Mouse (Mus musculus) adrenal gland, adult 2 months (tissue): ENCODE data around the gene Atp4b. TPM values are rescaled to one million over a fixed set of nuclear protein-coding genes. Genes with fewer than 3 reads are reported as not detected.

Experiments
- polyA plus RNA-seq: library from polyadenylated mRNA; depleted of rRNA; stranded (reverse); fragments of >200 nt; gene quantifications from 2 replicates; pipeline ENCODE4 v1.2.3, GENCODE M21; 2012; rRNA removed
- total RNA-seq, 2 experiments: library from RNA; stranded (reverse); gene quantifications; 2 replicates each; pipeline ENCODE4 v1.2.3; 2021

Gene Atp4b
- total and polyA plus RNA-seq, 3 experiments, result 0.43 to 0.69 TPM; not detected in 1

Other genes with a start within 250 kb of the Atp4b start
- gene Lamp1, start 237.7 kb downstream of the Atp4b start, total RNA-seq, result 100 to 1,000 TPM; 476 to 520 TPM
- 336 and 366 TPM in 2 replicates for gene Lamp1, start 237.7 kb downstream of the Atp4b start, polyA plus RNA-seq
- 10 to 100 TPM; 10.8 to 16.4 TPM for gene Grtp1, start 196.2 kb downstream of the Atp4b start, total RNA-seq
- gene Grtp1, start 196.2 kb downstream of the Atp4b start, polyA plus RNA-seq, result 10.1 and 12.5 TPM in 2 replicates
- 1 to 10 TPM in 1 of 2 experiments, under 1 TPM in 1; 0.93 to 5.4 TPM for gene Adprhl1, start 142.7 kb downstream of the Atp4b start, total RNA-seq
- gene Adprhl1, start 142.7 kb downstream of the Atp4b start, polyA plus RNA-seq, result 0.38 and 2.0 TPM in 2 replicates
- 10 to 100 TPM; 28.3 to 36.2 TPM for gene Dcun1d2, start 108.7 kb downstream of the Atp4b start, total RNA-seq
- gene Dcun1d2, start 108.7 kb downstream of the Atp4b start, polyA plus RNA-seq, result 23.3 and 24.9 TPM in 2 replicates
- 10 to 100 TPM; 27.1 to 35.5 TPM for gene Tmco3, start 108.6 kb downstream of the Atp4b start, total RNA-seq
- 41.1 and 44.8 TPM in 2 replicates for gene Tmco3, start 108.6 kb downstream of the Atp4b start, polyA plus RNA-seq
- gene Tfdp1, start 58.1 kb downstream of the Atp4b start, total RNA-seq, result 10 to 100 TPM; 62.7 to 67.1 TPM
- 12.6 and 15.3 TPM in 2 replicates for gene Tfdp1, start 58.1 kb downstream of the Atp4b start, polyA plus RNA-seq
- not detected for gene Grk1, start 8.3 kb upstream of the Atp4b start, total RNA-seq
- not detected in 2 replicates for gene Grk1, start 8.3 kb upstream of the Atp4b start, polyA plus RNA-seq
- 1 to 10 TPM in 1 of 2 experiments, under 1 TPM in 1; 0.49 to 1.4 TPM for gene Tmem255b, start 38.4 kb upstream of the Atp4b start, total RNA-seq
- 3.2 and 5.7 TPM in 2 replicates for gene Tmem255b, start 38.4 kb upstream of the Atp4b start, polyA plus RNA-seq
- gene Gas6, start 97.7 kb upstream of the Atp4b start, total RNA-seq, result 100 to 1,000 TPM; 127 to 450 TPM
- gene Gas6, start 97.7 kb upstream of the Atp4b start, polyA plus RNA-seq, result 260 and 429 TPM in 2 replicates
- gene 1700029H14Rik, start 165.6 kb upstream of the Atp4b start, total RNA-seq, result not detected
- gene 1700029H14Rik, start 165.6 kb upstream of the Atp4b start, polyA plus RNA-seq, result not detected in 2 replicates